Mouse (Mus musculus) midbrain, postnatal 0 days (tissue): ENCODE measurements around the gene Med12l. TPM values are rescaled to one million over a fixed set of nuclear protein-coding genes. Genes with fewer than 3 reads are reported as not detected.

Experiments
- ATAC-seq: fragments of 200-750 bp; cut with Nextera tagmentation; 2 replicates; pipeline ENCODE4 v1.8.0; 2017; ENCODE audit warnings: moderate number of reproducible peaks, mild to moderate bottlenecking, moderate TSS enrichment, moderate library complexity; ENCODE audit not compliant: low FRiP score
- DNase-seq: peaks from one replicate; pipeline ENCODE4 v3.0.0-alpha.2; 2015; ENCODE audit warnings: low spot score
- H3K27ac ChIP-seq: fragments of 300-500 bp; sonication (generic); 2 replicates; pipeline ENCODE4 v1.5.1; 2014; ENCODE audit warnings: low read depth, mild to moderate bottlenecking, low read length, mixed read lengths
- H3K27me3 ChIP-seq: fragments of 300-500 bp; sonication (generic); 2 replicates; pipeline ENCODE4 v1.6.1; 2014; ENCODE audit warnings: low read length, control low read depth, mixed read lengths; ENCODE audit not compliant: insufficient read depth
- H3K36me3 ChIP-seq: fragments of 300-500 bp; sonication (generic); 2 replicates; pipeline ENCODE4 v1.6.1; 2014; ENCODE audit warnings: low read length, control low read depth, mixed read lengths; ENCODE audit not compliant: insufficient read depth
- H3K4me1 ChIP-seq: fragments of 300-500 bp; sonication (generic); 2 replicates; pipeline ENCODE4 v1.6.1; 2014; ENCODE audit warnings: mild to moderate bottlenecking, control low read depth, antibody characterized with exemption, low read length, mixed read lengths; ENCODE audit not compliant: insufficient read depth
- H3K4me2 ChIP-seq: fragments of 300-500 bp; sonication (generic); 2 replicates; pipeline ENCODE4 v1.6.1; 2014; ENCODE audit warnings: low read depth, mild to moderate bottlenecking, low read length, mixed read lengths; ENCODE audit not compliant: poor library complexity, severe bottlenecking
- H3K4me3 ChIP-seq: fragments of 300-500 bp; sonication (generic); 2 replicates; pipeline ENCODE4 v1.5.1; 2014; ENCODE audit warnings: low read depth, mild to moderate bottlenecking, low read length, moderate library complexity
- H3K9ac ChIP-seq: fragments of 300-500 bp; sonication (generic); replicated peaks from 2 replicates; pipeline ENCODE4 v1.6.1; 2014; ENCODE audit warnings: mild to moderate bottlenecking, low read length, moderate library complexity, mixed read lengths; ENCODE audit not compliant: poor library complexity, severe bottlenecking
- H3K9me3 ChIP-seq: fragments of 300-500 bp; sonication (generic); 2 replicates; pipeline ENCODE4 v1.6.1; 2016; ENCODE audit warnings: low read length, control low read depth
- CTCF ChIP-seq: IDR thresholded peaks from 2 replicates; pipeline ENCODE4 v1.5.1; 2016; ENCODE audit warnings: antibody characterized with exemption, mild to moderate bottlenecking
- WGBS: fragments of 180-500 bp; shearing (Covaris S2); extraction: QIAGEN DNeasy Blood & Tissue Kit; methylation state at CpG from one replicate; pipeline ENCODE4 v1.1.7; 2014; 5-methylcytosine and 5-hydroxymethylcytosine counted together
- polyA plus RNA-seq: library from polyadenylated mRNA; unstranded; fragments of >200 nt; fragmentation: Nextera tagmentation; extraction: Ambion mirVana; gene quantifications from 2 replicates; pipeline ENCODE4 v1.2.1, GENCODE M21; 2015
- total RNA-seq: library from RNA; depleted of rRNA; stranded (reverse); fragments of >200 nt; gene quantifications from 2 replicates; pipeline ENCODE4 v1.2.3, GENCODE M21; 2014

Med12l gene
- total and polyA plus RNA-seq, 2 experiments from 2014 or later = 3.7 to 23.0 TPM

DNA sequence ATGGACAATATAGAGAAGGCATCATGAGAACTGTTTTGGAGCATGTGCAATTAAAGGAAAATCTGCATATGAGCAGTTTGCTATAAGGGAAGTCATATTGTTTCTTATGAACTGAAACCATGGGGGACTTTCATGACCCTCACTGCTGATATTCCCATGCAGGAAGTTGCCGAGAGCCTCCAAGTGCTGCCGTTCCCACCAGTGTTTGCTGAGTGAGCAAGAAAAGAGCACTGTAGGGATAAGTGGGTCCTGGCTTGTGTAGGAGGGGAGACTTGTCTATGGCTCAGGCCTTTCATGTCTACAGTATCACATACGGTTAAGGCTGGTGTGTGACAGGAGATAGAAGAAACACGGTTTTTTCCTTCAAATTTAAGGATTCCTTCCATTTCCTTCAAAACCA lies 180.0 kb downstream of the Med12l start:
- no peak overlapping the region for H3K27ac ChIP-seq
- H3K4me1 ChIP-seq = no peaks in the 10 kb centered on the region
- no peaks in the 10 kb centered on the region for H3K36me3 ChIP-seq
- DNase-seq = no peak
- H3K4me2 ChIP-seq = no peak overlapping the region
- WGBS = 92% methylated on average over 4 of the region's 4 CpGs
- H3K4me3 ChIP-seq = no peak overlapping the region
- ATAC-seq = no peak
- H3K9me3 ChIP-seq = no peaks in the 10 kb centered on the region
- no peaks in the 10 kb centered on the region for H3K27me3 ChIP-seq
- no peak for TF ChIP-seq CTCF
- no peak overlapping the region for H3K9ac ChIP-seq

DNA sequence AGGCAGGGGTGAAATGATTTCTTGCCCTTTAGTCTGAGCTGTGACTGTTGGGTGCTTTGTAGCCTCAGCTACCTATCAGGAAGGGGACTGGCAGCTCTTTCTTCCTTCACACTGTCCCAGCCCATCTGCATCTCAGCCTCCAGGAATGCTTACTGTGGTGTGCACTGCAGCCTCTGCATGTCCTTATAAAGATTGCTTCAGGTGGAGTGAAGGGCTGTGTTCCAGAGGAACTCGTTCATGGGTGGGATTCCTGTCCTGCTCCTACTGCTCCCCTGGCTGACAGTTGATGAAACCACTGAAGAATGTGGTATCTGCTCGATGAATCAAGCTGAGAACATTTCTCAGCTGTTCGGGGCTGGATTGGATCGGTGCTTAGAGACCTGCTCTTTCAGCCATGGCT lies 181.7 kb downstream of the Med12l start:
- TF ChIP-seq CTCF = no peak
- DNase-seq (no peak), ATAC-seq (no peak)
- no peaks in the 10 kb centered on the region for H3K4me1 ChIP-seq
- 89% methylated on average over 4 of the region's 4 CpGs for WGBS
- no peaks in the 10 kb centered on the region for H3K9me3 ChIP-seq
- no peak overlapping the region for H3K27ac ChIP-seq
- H3K4me2 ChIP-seq = no peak overlapping the region
- no peak overlapping the region for H3K4me3 ChIP-seq
- no peak overlapping the region for H3K9ac ChIP-seq
- no peaks in the 10 kb centered on the region for H3K27me3 ChIP-seq
- no peaks in the 10 kb centered on the region for H3K36me3 ChIP-seq

DNA sequence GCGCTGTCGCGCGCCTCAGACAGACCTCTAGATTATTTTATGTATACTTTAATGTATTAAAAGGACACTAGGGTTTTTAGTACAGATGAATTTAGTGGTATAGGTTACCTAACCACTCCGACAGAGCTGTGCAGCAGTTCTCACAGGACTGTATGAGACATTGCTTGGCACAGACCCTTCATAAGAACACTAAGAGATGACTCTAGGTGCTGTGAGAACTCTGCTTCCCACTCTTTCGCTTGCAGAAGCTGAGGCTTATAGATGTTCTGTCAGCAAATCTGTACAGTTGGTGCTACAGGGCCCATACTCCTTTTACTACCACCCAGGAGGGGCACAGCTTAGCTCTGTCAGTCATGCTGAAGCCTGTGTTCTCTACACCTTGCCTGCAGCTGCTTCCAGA lies 186.0 kb downstream of the Med12l start:
- no peak overlapping the region for H3K4me3 ChIP-seq

GRCm38 (mm10) chr3:59194099-59194498 lies 188.5 kb downstream of the Med12l start:
- no peaks in the 10 kb centered on the region for H3K27me3 ChIP-seq
- no peaks in the 10 kb centered on the region for H3K9me3 ChIP-seq
- ATAC-seq (no peak), DNase-seq (no peak)
- H3K4me1 ChIP-seq = no peaks in the 10 kb centered on the region
- no peak overlapping the region for H3K27ac ChIP-seq
- 89% methylated on average over 7 of the region's 7 CpGs for WGBS
- TF ChIP-seq CTCF = no peak
- H3K4me3 ChIP-seq = no peak overlapping the region
- no peak overlapping the region for H3K9ac ChIP-seq
- no peaks in the 10 kb centered on the region for H3K36me3 ChIP-seq
- H3K4me2 ChIP-seq = no peak overlapping the region

More for the DNA sequence above, 186.0 kb downstream of the Med12l start:
- Histone ChIP-seq H3K4me1 (no peaks in the 10 kb centered on the region), H3K36me3 (no peaks in the 10 kb centered on the region), H3K9ac (no peak overlapping the region), H3K27ac (no peak overlapping the region), H3K9me3 (no peaks in the 10 kb centered on the region), H3K4me2 (no peak overlapping the region), H3K27me3 (no peaks in the 10 kb centered on the region)
- DNase-seq = no peak
- 96% methylated on average over 6 of the region's 6 CpGs for WGBS
- no peak for TF ChIP-seq CTCF
- no peak for ATAC-seq

DNA sequence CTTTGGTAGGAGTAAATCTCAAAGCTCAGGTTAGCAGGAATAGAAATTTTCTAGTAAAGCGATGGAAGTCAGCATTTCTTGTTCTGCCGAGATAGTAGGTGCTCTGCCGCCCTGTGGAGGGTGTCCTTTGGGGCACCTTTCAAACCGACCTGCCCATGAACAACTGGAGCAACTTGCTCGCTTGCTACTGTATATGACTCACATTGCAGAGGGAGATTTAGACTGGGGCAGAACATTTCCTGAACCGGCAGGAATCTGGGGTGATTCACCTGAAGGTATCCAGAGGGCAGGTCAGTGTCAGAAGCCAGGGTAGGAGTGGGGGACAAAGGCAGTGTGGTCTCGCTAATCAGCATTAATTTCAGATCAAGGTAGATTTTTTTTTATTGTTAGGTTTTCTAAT lies 189.3 kb downstream of the Med12l start, which contains the start of gene Gpr87:
Gene Gpr87 (minus strand): TSS at position 167 of the 400 bp plus-strand sequence.
- H3K4me2 ChIP-seq = no peak within 1 kb of the TSS
- no peaks in the 10 kb centered on the region for H3K36me3 ChIP-seq
- H3K4me3 ChIP-seq = no peak within 1 kb of the TSS
- no peaks in the 10 kb centered on the region for H3K9me3 ChIP-seq
- no peak for TF ChIP-seq CTCF
- H3K4me1 ChIP-seq = no peaks in the 10 kb centered on the region
- no peak within 1 kb of the TSS for H3K27ac ChIP-seq
- H3K9ac ChIP-seq = no peak within 1 kb of the TSS
- DNase-seq (no peak), ATAC-seq (no peak)
- no peaks in the 10 kb centered on the region for H3K27me3 ChIP-seq
- WGBS = 90% methylated on average over 7 of the region's 7 CpGs

- ATAC-seq (no peak), DNase-seq (no peak)
- H3K9me3 ChIP-seq = no peaks in the 10 kb centered on the region
- no peaks in the 10 kb centered on the region for H3K4me1 ChIP-seq
- no peak overlapping the region for H3K9ac ChIP-seq
- no peak overlapping the region for H3K27ac ChIP-seq
- H3K4me3 ChIP-seq = no peak overlapping the region
- no peaks in the 10 kb centered on the region for H3K36me3 ChIP-seq
- 81% methylated on average over 4 of the region's 4 CpGs for WGBS
- H3K27me3 ChIP-seq = no peaks in the 10 kb centered on the region
- no peak for TF ChIP-seq CTCF
- no peak overlapping the region for H3K4me2 ChIP-seq
Measured at GRCm38 (mm10) chr3:59197329-59197948, 191.8 kb downstream of the Med12l start.
